Mouse (Mus musculus): ENCODE measurements around the gene Dennd2a. TPM values are rescaled to one million over a fixed set of nuclear protein-coding genes. Genes with fewer than 3 reads are reported as not detected.
"Not testable (repeated sequence)": the region's sequence is repeated elsewhere in the genome, so short reads cannot be mapped to it uniquely, and the experiment has no call there.

Dennd2a gene
- polyA plus RNA-seq, 1 experiment from 2014 or later: 61.4 TPM

GRCm38 (mm10) chr6:39423686-39424085 is 134.0 kb downstream of the Dennd2a start:
- Histone ChIP-seq H3K9me3 (no peaks in the 10 kb centered on the region), H3K27ac (replicated peaks) (no peak overlapping the region), H3K27me3 (peaks cover 7% of the 10 kb centered on the region; the same call in 1 of the 2 replicates), H3K9ac (replicated peaks) (no peak overlapping the region), H3K4me2 (replicated peaks) (no peak overlapping the region), H3K36me3 (no peaks in the 10 kb centered on the region), H3K4me3 (no peak overlapping the region), H3K4me1 (peaks cover 5% of the 10 kb centered on the region)
- 88% methylated on average over 7 of the region's 7 CpGs for WGBS
- no peak for ATAC-seq (ENCODE audit: low FRiP score, low read depth)

GRCm38 (mm10) chr6:39423130-39423551 is 134.5 kb downstream of the Dennd2a start:
- Histone ChIP-seq H3K9ac (replicated peaks) (no peak overlapping the region), H3K9me3 (no peaks in the 10 kb centered on the region), H3K27ac (replicated peaks) (no peak overlapping the region), H3K27me3 (peaks cover 7% of the 10 kb centered on the region; the same call in 1 of the 2 replicates), H3K4me2 (replicated peaks) (no peak overlapping the region), H3K36me3 (no peaks in the 10 kb centered on the region), H3K4me3 (no peak overlapping the region), H3K4me1 (peaks cover 9% of the 10 kb centered on the region)
- WGBS: 67% methylated on average over 6 of the region's 6 CpGs
- ATAC-seq (ENCODE audit: low FRiP score, low read depth): no peak

- Histone ChIP-seq H3K36me3 (no peaks in the 10 kb centered on the region; the same call in 1 of the 2 replicates), H3K4me3 (peak overlapping the region; percentile 89; the same call in 1 of the 2 replicates), H3K27me3 (peaks cover 7% of the 10 kb centered on the region; the same call in 1 of the 2 replicates), H3K4me1 (peaks cover 12% of the 10 kb centered on the region), H3K9me3 (no peaks in the 10 kb centered on the region), H3K9ac (replicated peaks) (no peak overlapping the region), H3K27ac (replicated peaks) (peak overlapping the region; percentile 94; the same call in 1 of the 2 replicates), H3K4me2 (replicated peaks) (peak overlapping the region; percentile 68)
- ATAC-seq (ENCODE audit: low FRiP score, low read depth): no peak
- 48% methylated on average over 4 of the region's 4 CpGs for WGBS
Observed at GRCm38 (mm10) chr6:39420867-39421266, 136.8 kb downstream of the Dennd2a start.

GRCm38 (mm10) chr6:39419851-39420721 is 137.6 kb downstream of the Dennd2a start, which contains the start of gene Mkrn1:
TSS of gene Mkrn1 (minus strand) at chr6:39420462.
- WGBS: under 1% methylated on average over 79 of the region's 82 CpGs
- peak within 1 kb of the TSS; percentile 68 for H3K4me2 ChIP-seq (replicated peaks)
- H3K9ac ChIP-seq (replicated peaks): peak within 1 kb of the TSS; percentile 83
- no peaks in the 10 kb centered on the region; the same call in 1 of the 2 replicates for H3K36me3 ChIP-seq
- peaks cover 12% of the 10 kb centered on the region for H3K4me1 ChIP-seq
- no peaks in the 10 kb centered on the region for H3K9me3 ChIP-seq
- H3K4me3 ChIP-seq: peak within 1 kb of the TSS; percentile 89
- peak within 1 kb of the TSS; percentile 94 for H3K27ac ChIP-seq (replicated peaks)
- H3K27me3 ChIP-seq: peaks cover 7% of the 10 kb centered on the region; the same call in 1 of the 2 replicates
- peak; percentile 96 for ATAC-seq (ENCODE audit: low FRiP score, low read depth)

- H3K9me3 ChIP-seq: no peaks in the 10 kb centered on the region
- ATAC-seq (ENCODE audit: low FRiP score, low read depth): no peak; the same call in none of the 2 replicates
- under 1% methylated on average over 43 of the region's 43 CpGs for WGBS
- peak overlapping the region; percentile 89 for H3K4me3 ChIP-seq
- H3K36me3 ChIP-seq: no peaks in the 10 kb centered on the region; the same call in 1 of the 2 replicates
- H3K4me1 ChIP-seq: peaks cover 12% of the 10 kb centered on the region
- H3K27ac ChIP-seq (replicated peaks): peak overlapping the region; percentile 94
- peak overlapping the region; percentile 83 for H3K9ac ChIP-seq (replicated peaks)
- peak overlapping the region; percentile 68 for H3K4me2 ChIP-seq (replicated peaks)
- peaks cover 7% of the 10 kb centered on the region; the same call in 1 of the 2 replicates for H3K27me3 ChIP-seq
Observed at GRCm38 (mm10) chr6:39419386-39419850, 138.2 kb downstream of the Dennd2a start.

- H3K9ac ChIP-seq (replicated peaks); H3K4me3 ChIP-seq; H3K27me3 ChIP-seq; ATAC-seq (ENCODE audit: low FRiP score, low read depth); H3K36me3 ChIP-seq; H3K27ac ChIP-seq (replicated peaks); H3K4me2 ChIP-seq (replicated peaks); H3K9me3 ChIP-seq: not testable (repeated sequence)
- peaks cover 12% of the 10 kb centered on the region for H3K4me1 ChIP-seq
Observed at GRCm38 (mm10) chr6:39416654-39417053, 141.0 kb downstream of the Dennd2a start.

GRCm38 (mm10) chr6:39415762-39416161 is 141.9 kb downstream of the Dennd2a start:
- Histone ChIP-seq H3K27me3 (no peaks in the 10 kb centered on the region), H3K4me2 (replicated peaks) (no peak overlapping the region), H3K9me3 (no peaks in the 10 kb centered on the region), H3K4me3 (no peak overlapping the region), H3K9ac (replicated peaks) (no peak overlapping the region), H3K27ac (replicated peaks) (no peak overlapping the region), H3K4me1 (peaks cover 12% of the 10 kb centered on the region), H3K36me3 (no peaks in the 10 kb centered on the region; the same call in 1 of the 2 replicates)
- no peak for ATAC-seq (ENCODE audit: low FRiP score, low read depth)
- WGBS: 43% methylated on average over 3 of the region's 5 CpGs

GRCm38 (mm10) chr6:39414106-39414505 is 143.6 kb downstream of the Dennd2a start:
- no peak overlapping the region for H3K4me2 ChIP-seq (replicated peaks)
- WGBS: 97% methylated on average over 1 of the region's 1 CpGs
- peaks cover 11% of the 10 kb centered on the region for H3K4me1 ChIP-seq
- no peak overlapping the region for H3K4me3 ChIP-seq
- ATAC-seq (ENCODE audit: low FRiP score, low read depth): no peak
- H3K27ac ChIP-seq (replicated peaks): no peak overlapping the region
- H3K9me3 ChIP-seq: no peaks in the 10 kb centered on the region
- no peaks in the 10 kb centered on the region for H3K27me3 ChIP-seq
- H3K36me3 ChIP-seq: peaks cover 6% of the 10 kb centered on the region; the same call in 1 of the 2 replicates
- no peak overlapping the region for H3K9ac ChIP-seq (replicated peaks)

Other genes starting within 250 kb of the Dennd2a start
- gene Slc37a3, start 180.2 kb downstream of the Dennd2a start, polyA plus RNA-seq (2016; fragmentation: Nextera tagmentation; extraction: Ambion mirVana): 52.6 and 53.0 TPM in 2 replicates
- gene Rab19, start 176.7 kb downstream of the Dennd2a start, polyA plus RNA-seq (2016; fragmentation: Nextera tagmentation; extraction: Ambion mirVana): 0.20 and 0.26 TPM in 2 replicates
- gene Mkrn1, start 137.4 kb downstream of the Dennd2a start, polyA plus RNA-seq (2016; fragmentation: Nextera tagmentation; extraction: Ambion mirVana): 167 and 184 TPM in 2 replicates
- gene Adck2, start 16.0 kb upstream of the Dennd2a start, polyA plus RNA-seq (2016; fragmentation: Nextera tagmentation; extraction: Ambion mirVana): 35.9 and 36.9 TPM in 2 replicates
- 0.37 and 1.2 TPM in 2 replicates for gene Gm42420, start 27.9 kb upstream of the Dennd2a start, polyA plus RNA-seq (2016; fragmentation: Nextera tagmentation; extraction: Ambion mirVana)
- 267 and 275 TPM in 2 replicates for gene Ndufb2, start 34.7 kb upstream of the Dennd2a start, polyA plus RNA-seq (2016; fragmentation: Nextera tagmentation; extraction: Ambion mirVana)
- 25.0 and 28.6 TPM in 2 replicates for gene Braf, start 167.6 kb upstream of the Dennd2a start, polyA plus RNA-seq (2016; fragmentation: Nextera tagmentation; extraction: Ambion mirVana)

All from midbrain, embryonic 12.5 days (tissue).